Comparison of ENCODE assay signal across 28 mouse cellular contexts in genomic region chr5:120809171-120809570, GRCm38 (mm10). TPM values are rescaled to one million over a fixed set of nuclear protein-coding genes. Genes with fewer than 3 reads are reported as not detected.
DNase-seq lines count a peak whose midpoint lies in the region; ATAC-seq and TF ChIP-seq lines count a peak whose summit lies in the region.
"Had no signal": no experiment of that assay in that cellular context is flagged by ENCODE, and none has a peak within 500 bp of the region (broad histone marks: within the 10 kb centered on the region; RNA-seq: fewer than 3 reads in every experiment).

No protein-coding gene starts in this region.

- WGBS in kidney, embryonic 15.5 days: 38% methylated on average over 6 of the region's 6 CpGs
- WGBS in liver, adult 2 months: 30% methylated on average over 6 of the region's 6 CpGs
- WGBS in hindbrain, embryonic 11.5 days: 40% methylated on average over 6 of the region's 6 CpGs

- no peak overlapping the region for H3K27ac ChIP-seq in kidney, embryonic 15.5 days
- H3K27ac ChIP-seq in liver, adult 2 months (replicated peaks; ENCODE audit: insufficient read depth, low read depth, low read length): no peak overlapping the region
- no peak overlapping the region for H3K27ac ChIP-seq in hindbrain, embryonic 11.5 days (ENCODE audit: low read depth, low read length)
- H3K27ac ChIP-seq: embryonic facial prominence, embryonic 15.5 days; forebrain, embryonic 10.5 days; heart, embryonic 10.5 days; hindbrain, embryonic 13.5 days had no signal

- no peak for TF ChIP-seq CTCF in liver, adult 2 months (IDR thresholded peaks at IDR 0.05; ENCODE audit: low read depth, low read length)

- DNase-seq in kidney, adult 18-20 months: peak; percentile 9
- peak; percentile 43 for DNase-seq in liver, adult 2 months (ENCODE audit: extremely low read depth, low read depth, low spot score)
- no peak for DNase-seq in liver
- DNase-seq in kidney, postnatal 36 days: peak; percentile 14 to 35
- DNase-seq in hindbrain, embryonic 11.5 days (ENCODE audit: low spot score): no peak
- DNase-seq: adrenal gland, adult 2 months; adrenal gland, postnatal 25 days; cerebellum, adult 8-10 months; cerebellum, postnatal 14 days; embryo, embryonic 11 days; gastrocnemius, postnatal 10 days; heart, adult 18-20 months; heart, postnatal 10 days; heart, postnatal 4 days had no signal

- peaks cover 16% of the 10 kb centered on the region for H3K4me1 ChIP-seq in kidney, embryonic 15.5 days
- H3K4me1 ChIP-seq in liver, adult 2 months (ENCODE audit: control insufficient read depth, insufficient read depth, low read length): peaks cover 5% of the 10 kb centered on the region; the same call in 1 of the 2 replicates
- H3K4me1 ChIP-seq in hindbrain, embryonic 11.5 days (replicated peaks; ENCODE audit: control insufficient read depth, insufficient read depth, low read length): no peaks in the 10 kb centered on the region

- H3K27me3 ChIP-seq in kidney, embryonic 15.5 days: no peaks in the 10 kb centered on the region
- H3K27me3 ChIP-seq in liver, adult 2 months (ENCODE audit: control insufficient read depth, insufficient read depth, low read length): no peaks in the 10 kb centered on the region
- H3K27me3 ChIP-seq in hindbrain, embryonic 11.5 days (ENCODE audit: control insufficient read depth, insufficient read depth, low read length): no peaks in the 10 kb centered on the region
- H3K27me3 ChIP-seq: CH12.LX; embryonic facial prominence, embryonic 15.5 days; hindbrain, embryonic 13.5 days; Patski had no signal

- TF ChIP-seq POLR2A in liver, adult 2 months (IDR thresholded peaks at IDR 0.05; ENCODE audit: extremely low read depth, insufficient read depth, low read length): no peak

- H3K79me2 ChIP-seq in liver, adult 2 months (ENCODE audit: control insufficient read depth, insufficient read depth, low read length): peaks cover 7% of the 10 kb centered on the region; the same call in 1 of the 2 replicates

- no peak overlapping the region for H3K4me2 ChIP-seq in kidney, embryonic 15.5 days
- no peak overlapping the region for H3K4me2 ChIP-seq in hindbrain, embryonic 11.5 days (replicated peaks; ENCODE audit: low read depth, low read length)
- H3K4me2 ChIP-seq: embryonic facial prominence, embryonic 15.5 days; hindbrain, embryonic 13.5 days had no signal

- no peak for ATAC-seq in kidney, embryonic 15.5 days (replicated peaks; ENCODE audit: low FRiP score)
- ATAC-seq in hindbrain, embryonic 11.5 days (ENCODE audit: low FRiP score): no peak
- ATAC-seq: activated CD4-positive, CD25-positive, alpha-beta regulatory T cell, adult 4 months; forebrain, embryonic 14.5 days; Patski had no signal

- H3K9ac ChIP-seq in kidney, embryonic 15.5 days: no peak overlapping the region
- H3K9ac ChIP-seq in liver, adult 2 months (ENCODE audit: low read depth, low read length): no peak overlapping the region
- H3K9ac ChIP-seq in hindbrain, embryonic 11.5 days (ENCODE audit: low read depth, low read length): no peak overlapping the region
- H3K9ac ChIP-seq: embryonic facial prominence, embryonic 15.5 days; hindbrain, embryonic 13.5 days had no signal

- no peaks in the 10 kb centered on the region for H3K36me3 ChIP-seq in kidney, embryonic 15.5 days
- H3K36me3 ChIP-seq in liver, adult 2 months (ENCODE audit: control insufficient read depth, insufficient read depth, low read length): no peaks in the 10 kb centered on the region
- H3K36me3 ChIP-seq in hindbrain, embryonic 11.5 days (ENCODE audit: control insufficient read depth, insufficient read depth, low read length): no peaks in the 10 kb centered on the region
- H3K36me3 ChIP-seq: embryonic facial prominence, embryonic 15.5 days; forebrain, embryonic 10.5 days; heart, embryonic 10.5 days; hindbrain, embryonic 13.5 days had no signal

- no peak overlapping the region for H3K4me3 ChIP-seq in kidney, embryonic 15.5 days (replicated peaks)
- no peak overlapping the region for H3K4me3 ChIP-seq in liver, adult 2 months (ENCODE audit: insufficient read depth, low read depth, low read length)
- H3K4me3 ChIP-seq in hindbrain, embryonic 11.5 days (ENCODE audit: low read depth, low read length): no peak overlapping the region
- H3K4me3 ChIP-seq: embryonic facial prominence, embryonic 15.5 days; erythroblast, embryonic 14.5 days; forebrain, embryonic 10.5 days; heart, embryonic 10.5 days; hindbrain, embryonic 13.5 days had no signal

- H3K9me3 ChIP-seq in kidney, embryonic 15.5 days (replicated peaks): no peaks in the 10 kb centered on the region
- no peaks in the 10 kb centered on the region for H3K9me3 ChIP-seq in hindbrain, embryonic 11.5 days (ENCODE audit: control insufficient read depth, low read length)
- H3K9me3 ChIP-seq: embryonic facial prominence, embryonic 15.5 days; forebrain, embryonic 10.5 days; heart, embryonic 10.5 days had no signal

RNA-seq across cellular contexts. Expression of gene Oas1c, which starts 3.1 kb away (rescaled TPM):
- polyA plus RNA-seq in kidney, embryonic 15.5 days (2015; fragmentation: Nextera tagmentation; extraction: Ambion mirVana): 0.27 and 0.49 TPM in 2 replicates
- total RNA-seq in liver, adult 2 months (2014; rRNA removed): 1.5 TPM in 2 replicates
- 0.39 and 1.6 TPM in 2 replicates for polyA plus RNA-seq in liver, adult 2 months (2012; rRNA removed)
- polyA plus RNA-seq in hindbrain, embryonic 11.5 days (2014; fragmentation: Nextera tagmentation; extraction: Ambion mirVana): 0.26 and 0.45 TPM in 2 replicates
- polyA plus RNA-seq: erythroblast, embryonic 14.5 days had no signal

RNA-seq across cellular contexts. Expression of gene Oas1e, which starts 13.8 kb away (rescaled TPM):
- not detected in 2 replicates for polyA plus RNA-seq in kidney, embryonic 15.5 days (2015; fragmentation: Nextera tagmentation; extraction: Ambion mirVana)
- not detected in 2 replicates for total RNA-seq in liver, adult 2 months (2014; rRNA removed)
- not detected in 2 replicates for polyA plus RNA-seq in liver, adult 2 months (2012; rRNA removed)
- 0.13 and 0.29 TPM in 2 replicates for polyA plus RNA-seq in hindbrain, embryonic 11.5 days (2014; fragmentation: Nextera tagmentation; extraction: Ambion mirVana)
- total RNA-seq: adrenal gland, adult 2 months; adrenal gland, postnatal 25 days; CH12.LX; common myeloid progenitor, adult 5-6 weeks; gastrocnemius, postnatal 10 days; gastrocnemius, postnatal 4 days; heart, adult 18-20 months; heart, postnatal 10 days; heart, postnatal 4 days had no signal
- polyA plus RNA-seq: activated CD4-positive, CD25-positive, alpha-beta regulatory T cell, adult 4 months; adrenal gland, adult 2 months; embryonic facial prominence, embryonic 11.5 days; embryonic facial prominence, embryonic 15.5 days; erythroblast, embryonic 14.5 days; forebrain, embryonic 10.5 days; heart, embryonic 14.5 days; hindbrain, embryonic 13.5 days; Patski had no signal

RNA-seq across cellular contexts. Expression of gene Oas3, which starts 31.7 kb away (rescaled TPM):
- 0.15 and 0.18 TPM in 2 replicates for polyA plus RNA-seq in kidney, embryonic 15.5 days (2015; fragmentation: Nextera tagmentation; extraction: Ambion mirVana)
- 0.87 and 1.4 TPM in 2 replicates for total RNA-seq in liver, adult 2 months (2014; rRNA removed)
- polyA plus RNA-seq in liver, adult 2 months (2012; rRNA removed): 0.91 and 1.7 TPM in 2 replicates
- polyA plus RNA-seq in hindbrain, embryonic 11.5 days (2014; fragmentation: Nextera tagmentation; extraction: Ambion mirVana): 0.15 and 0.21 TPM in 2 replicates
- total RNA-seq: gastrocnemius, postnatal 10 days; gastrocnemius, postnatal 4 days had no signal
- polyA plus RNA-seq: embryonic facial prominence, embryonic 11.5 days had no signal

RNA-seq across cellular contexts. Expression of gene Oas1f, which starts 38.0 kb away (rescaled TPM):
- polyA plus RNA-seq in kidney, embryonic 15.5 days (2015; fragmentation: Nextera tagmentation; extraction: Ambion mirVana): 0.10 TPM in 1 of 2 replicates, not detected in the other
- total RNA-seq in liver, adult 2 months (2014; rRNA removed): not detected in 2 replicates
- polyA plus RNA-seq in liver, adult 2 months (2012; rRNA removed): not detected in 2 replicates
- not detected in 2 replicates for polyA plus RNA-seq in hindbrain, embryonic 11.5 days (2014; fragmentation: Nextera tagmentation; extraction: Ambion mirVana)
- total RNA-seq: adrenal gland, adult 2 months; adrenal gland, postnatal 25 days; CH12.LX; common myeloid progenitor, adult 5-6 weeks; gastrocnemius, postnatal 10 days; gastrocnemius, postnatal 4 days; heart, adult 18-20 months; heart, postnatal 10 days; heart, postnatal 4 days had no signal
- polyA plus RNA-seq: activated CD4-positive, CD25-positive, alpha-beta regulatory T cell, adult 4 months; adrenal gland, adult 2 months; embryonic facial prominence, embryonic 11.5 days; erythroblast, embryonic 14.5 days; forebrain, embryonic 10.5 days; forebrain, embryonic 14.5 days; heart, embryonic 10.5 days; heart, embryonic 14.5 days; hindbrain, embryonic 13.5 days; Patski had no signal

RNA-seq across cellular contexts. Expression of gene Oas1h, which starts 52.0 kb away (rescaled TPM):
- polyA plus RNA-seq in kidney, embryonic 15.5 days (2015; fragmentation: Nextera tagmentation; extraction: Ambion mirVana): not detected in 2 replicates
- total RNA-seq in liver, adult 2 months (2014; rRNA removed): not detected in 2 replicates
- polyA plus RNA-seq in liver, adult 2 months (2012; rRNA removed): not detected in 2 replicates
- polyA plus RNA-seq in hindbrain, embryonic 11.5 days (2014; fragmentation: Nextera tagmentation; extraction: Ambion mirVana): not detected in 2 replicates
- total RNA-seq: adrenal gland, adult 2 months; adrenal gland, postnatal 25 days; CH12.LX; common myeloid progenitor, adult 5-6 weeks; gastrocnemius, postnatal 10 days; gastrocnemius, postnatal 4 days; heart, adult 18-20 months; heart, postnatal 10 days; heart, postnatal 4 days had no signal
- polyA plus RNA-seq: activated CD4-positive, CD25-positive, alpha-beta regulatory T cell, adult 4 months; adrenal gland, adult 2 months; embryonic facial prominence, embryonic 11.5 days; embryonic facial prominence, embryonic 15.5 days; erythroblast, embryonic 14.5 days; forebrain, embryonic 10.5 days; forebrain, embryonic 14.5 days; heart, embryonic 10.5 days; heart, embryonic 14.5 days; hindbrain, embryonic 13.5 days; Patski had no signal

Comparison
In these comparisons a context has a peak if more than half of its experiments do, and no peak if none do; other contexts are left out.
1. DNase-seq: peak in kidney, adult 18-20 months (single experiment), liver, adult 2 months (single experiment) and kidney, postnatal 36 days (2 of 2); none in liver (single experiment) and hindbrain, embryonic 11.5 days (single experiment).